ENCODE assay signal across 8 mouse cellular contexts in genomic region chr10:85522220-85522760, GRCm38 (mm10).
"Had no signal": no experiment of that assay in that cellular context is flagged by ENCODE, and none has a peak within 500 bp of the region (broad histone marks: within the 10 kb centered on the region; RNA-seq: fewer than 3 reads in every experiment).

No protein-coding gene starts in this region.

- DNase-seq: kidney, postnatal 36 days; liver, embryonic 13.5 days; lung, adult 2 months; thymus, adult 18-20 months; thymus, postnatal 36 days had no signal

- H3K4me3 ChIP-seq: liver, embryonic 13.5 days; midbrain, embryonic 12.5 days had no signal

- H3K27me3 ChIP-seq: liver, embryonic 13.5 days; midbrain, embryonic 12.5 days had no signal

- H3K36me3 ChIP-seq: liver, embryonic 13.5 days; midbrain, embryonic 12.5 days had no signal

- H3K4me2 ChIP-seq: liver, embryonic 13.5 days; midbrain, embryonic 12.5 days had no signal

- H3K9ac ChIP-seq: liver, embryonic 13.5 days; midbrain, embryonic 12.5 days had no signal

- H3K27ac ChIP-seq: kidney, postnatal 0 days; liver, embryonic 13.5 days; macrophage; midbrain, embryonic 12.5 days had no signal

- H3K9me3 ChIP-seq: liver, embryonic 13.5 days; midbrain, embryonic 12.5 days had no signal

- H3K4me1 ChIP-seq: liver, embryonic 13.5 days had no signal
